Mouse (Mus musculus): ENCODE measurements around the gene Hdac8.

DNA sequence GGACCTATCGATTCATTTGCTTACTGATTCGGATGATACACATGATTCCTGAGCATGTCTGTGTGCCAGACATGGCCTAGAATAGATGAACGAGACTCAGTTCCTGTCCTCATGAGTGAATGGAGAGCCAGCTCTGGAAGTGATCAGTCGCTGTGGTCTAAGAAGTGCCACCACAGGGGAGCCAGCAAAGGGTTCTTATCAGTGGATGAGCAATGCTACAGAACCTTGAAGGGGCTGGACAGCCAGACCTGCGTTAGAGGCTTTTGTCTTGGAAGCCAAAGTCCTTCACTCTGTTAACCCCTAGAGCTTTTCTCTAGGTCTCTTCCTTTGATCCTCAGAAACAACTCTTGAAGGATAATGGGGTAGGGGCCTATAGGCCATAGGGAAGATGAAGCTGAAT, 186.4 kb downstream of the Hdac8 start:
- TF ChIP-seq EP300 (optimal IDR thresholded peaks at IDR 0.05) (no peak), CTCF (IDR thresholded peaks at IDR 0.05; ENCODE audit: low read depth) (no peak)

Measured in stomach, postnatal 0 days (tissue).